ENCODE assay signal across 8 mouse cellular contexts in genomic region chr10:4105676-4106528, GRCm38 (mm10).
DNase-seq lines count a peak whose midpoint lies in the region; ATAC-seq and TF ChIP-seq lines count a peak whose summit lies in the region.

No protein-coding gene starts in this region.

- no peaks in the 10 kb centered on the region for H3K9me3 ChIP-seq in heart, embryonic 10.5 days
- H3K9me3 ChIP-seq in neural tube, embryonic 12.5 days = no peaks in the 10 kb centered on the region

- H3K4me2 ChIP-seq in neural tube, embryonic 12.5 days (replicated peaks) = no peak overlapping the region

- TF ChIP-seq POLR2A in thymus, adult 2 months (IDR thresholded peaks at IDR 0.05; ENCODE audit: control insufficient read depth, extremely low read depth, insufficient read depth, low read length, poor library complexity) = no peak

- 59% methylated on average over 10 of the region's 10 CpGs for WGBS in heart, embryonic 10.5 days
- WGBS in neural tube, embryonic 12.5 days = 25% methylated on average over 10 of the region's 10 CpGs
- WGBS in thymus, adult 2 months = 93% methylated on average over 10 of the region's 10 CpGs

- H3K27ac ChIP-seq in heart, embryonic 10.5 days = peak overlapping the region; percentile 86
- H3K27ac ChIP-seq in neural tube, embryonic 12.5 days = no peak overlapping the region
- H3K27ac ChIP-seq in thymus, adult 2 months (ENCODE audit: control insufficient read depth, insufficient read depth, low read length) = no peak overlapping the region

- H3K9ac ChIP-seq in neural tube, embryonic 12.5 days = no peak overlapping the region

- TF ChIP-seq CTCF in thymus, adult 2 months (IDR thresholded peaks at IDR 0.05; ENCODE audit: borderline replicate concordance, control insufficient read depth, extremely low read depth, insufficient read depth, low read length, poor library complexity) = no peak

- H3K4me3 ChIP-seq in heart, embryonic 10.5 days = no peak overlapping the region
- no peak overlapping the region for H3K4me3 ChIP-seq in neural tube, embryonic 12.5 days
- H3K4me3 ChIP-seq in thymus, adult 2 months (ENCODE audit: control insufficient read depth, insufficient read depth, low read length) = no peak overlapping the region

- peaks cover 14% of the 10 kb centered on the region for H3K36me3 ChIP-seq in heart, embryonic 10.5 days
- H3K36me3 ChIP-seq in neural tube, embryonic 12.5 days = no peaks in the 10 kb centered on the region
- H3K36me3 ChIP-seq in thymus, adult 2 months (ENCODE audit: control insufficient read depth, insufficient read depth, low read length) = 0 out of 2 replicates have a peak, but pooled peaks cover 4% of the 10 kb centered on the region

- H3K4me1 ChIP-seq in heart, embryonic 10.5 days = peaks cover 36% of the 10 kb centered on the region
- peaks cover 22% of the 10 kb centered on the region for H3K4me1 ChIP-seq in neural tube, embryonic 12.5 days
- peaks cover 5% of the 10 kb centered on the region; the same call in 1 of the 2 replicates for H3K4me1 ChIP-seq in thymus, adult 2 months (replicated peaks; ENCODE audit: control insufficient read depth, insufficient read depth, low read length)

- peak; percentile 39; the same call in 1 of the 2 replicates for ATAC-seq in neural tube, embryonic 12.5 days (ENCODE audit: low FRiP score, low read depth)

- no peaks in the 10 kb centered on the region for H3K27me3 ChIP-seq in heart, embryonic 10.5 days (ENCODE audit: insufficient read depth, poor library complexity, severe bottlenecking)
- no peaks in the 10 kb centered on the region for H3K27me3 ChIP-seq in neural tube, embryonic 12.5 days (replicated peaks)
- no peaks in the 10 kb centered on the region for H3K27me3 ChIP-seq in thymus, adult 2 months (ENCODE audit: control insufficient read depth, insufficient read depth, low read length)

- peak; percentile 52 for DNase-seq in 3T3-L1 (ENCODE audit: low read depth, low spot score)
- DNase-seq in NIH3T3 (ENCODE audit: low read depth) = peak; percentile 66
- no peak for DNase-seq in heart, embryonic 10.5 days (ENCODE audit: low spot score)
- DNase-seq in kidney, postnatal 4 days = peak; percentile 56 to 63
- DNase-seq in gastrocnemius, postnatal 36 days = no peak
- DNase-seq in right cerebral cortex, postnatal 36 days (ENCODE audit: low spot score in 2 of 2) = no peak
- DNase-seq in thymus, adult 2 months = no peak

- intact Hi-C loops in gastrocnemius, postnatal 36 days (cut with DNase I) = no loop called here

Comparison
In these comparisons a context has a peak if more than half of its experiments do, and no peak if none do; other contexts are left out.
1. DNase-seq: peak in 3T3-L1 (single experiment), NIH3T3 (single experiment) and kidney, postnatal 4 days (2 of 2); none in heart, embryonic 10.5 days (single experiment), gastrocnemius, postnatal 36 days (0 of 2), right cerebral cortex, postnatal 36 days (0 of 2) and thymus, adult 2 months (single experiment).